Mouse (Mus musculus) forebrain, embryonic 12.5 days (tissue): ENCODE measurements at regions not wholly inside any gene's neighbourhood (a gene's known extent, or its start where the extent isn't known, plus 50 kb on each side); places are given as distances from the start of the nearest gene placed in this dataset.

ENCODE experiments used
- ATAC-seq: fragments of 200-750 bp; cut with Nextera tagmentation; 2 replicates; pipeline ENCODE4 v1.8.0; 2017; ENCODE audit warnings: moderate TSS enrichment; ENCODE audit not compliant: low FRiP score
- H3K27ac ChIP-seq: fragments of 300-500 bp; sonication (generic); 2 replicates; pipeline ENCODE4 v1.5.1; 2016; ENCODE audit warnings: mild to moderate bottlenecking
- H3K27me3 ChIP-seq: fragments of 300-500 bp; sonication (generic); 2 replicates; pipeline ENCODE4 v1.6.1; 2016; ENCODE audit warnings: mild to moderate bottlenecking
- H3K36me3 ChIP-seq: fragments of 300-500 bp; sonication (generic); replicated peaks from 2 replicates; pipeline ENCODE4 v1.6.1; 2016; ENCODE audit warnings: mild to moderate bottlenecking
- H3K4me1 ChIP-seq: fragments of 300-500 bp; sonication (generic); 2 replicates; pipeline ENCODE4 v1.6.1; 2016
- H3K4me2 ChIP-seq: fragments of 300-500 bp; sonication (generic); 2 replicates; pipeline ENCODE4 v1.6.1; 2016; ENCODE audit warnings: mild to moderate bottlenecking, moderate library complexity
- H3K4me3 ChIP-seq: fragments of 300-500 bp; sonication (generic); replicated peaks from 2 replicates; pipeline ENCODE4 v1.5.1; 2016; ENCODE audit warnings: mild to moderate bottlenecking
- H3K9ac ChIP-seq: fragments of 300-500 bp; sonication (generic); 2 replicates; pipeline ENCODE4 v1.6.1; 2016; ENCODE audit warnings: mild to moderate bottlenecking
- H3K9me3 ChIP-seq: fragments of 300-500 bp; sonication (generic); 2 replicates; pipeline ENCODE4 v1.6.1; 2016
- WGBS: fragments of 180-500 bp; shearing (Covaris S2); methylation state at CpG from one replicate; pipeline ENCODE4 v1.1.7; 2016; 5-methylcytosine and 5-hydroxymethylcytosine counted together

GRCm38 (mm10) chr3:129386522-129386921 lies 54.0 kb upstream of the Enpep start:
- H3K9ac ChIP-seq = no peak overlapping the region
- 0 out of 2 replicates have a peak overlapping the region, but pooled peaks have one; percentile 13 for H3K27ac ChIP-seq
- H3K9me3 ChIP-seq = no peaks in the 10 kb centered on the region
- H3K27me3 ChIP-seq = no peaks in the 10 kb centered on the region
- no peak; the same call in 1 of the 2 replicates for ATAC-seq
- 32% methylated on average over 7 of the region's 7 CpGs for WGBS
- H3K4me2 ChIP-seq = no peak overlapping the region
- H3K36me3 ChIP-seq = no peaks in the 10 kb centered on the region
- H3K4me3 ChIP-seq = no peak overlapping the region
- peaks cover 8% of the 10 kb centered on the region for H3K4me1 ChIP-seq

DNA sequence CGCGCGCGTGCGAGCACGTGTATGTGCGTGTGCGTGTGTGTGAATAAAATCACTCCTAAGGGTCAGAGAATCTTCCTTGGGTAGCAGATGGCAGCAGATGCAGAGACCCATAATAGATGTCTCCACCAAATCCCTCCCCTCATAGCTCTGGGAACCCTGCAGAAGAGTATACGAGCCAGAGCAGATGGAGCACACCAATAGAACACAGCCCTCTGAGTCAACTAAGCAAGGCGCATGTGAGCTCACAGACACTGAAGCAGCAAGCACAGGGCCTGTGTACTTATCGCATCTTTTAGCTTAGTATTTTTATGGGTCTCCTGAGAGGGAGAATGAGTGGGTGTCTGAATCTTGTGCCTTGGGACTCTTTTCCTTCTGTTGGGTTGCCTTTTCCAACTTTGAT lies 58.0 kb upstream of the Enpep start:
- Histone ChIP-seq H3K4me2 (no peak overlapping the region), H3K4me1 (peaks cover 8% of the 10 kb centered on the region), H3K9me3 (peaks cover 3% of the 10 kb centered on the region; the same call in 1 of the 2 replicates), H3K27me3 (no peaks in the 10 kb centered on the region), H3K36me3 (no peaks in the 10 kb centered on the region), H3K9ac (no peak overlapping the region), H3K27ac (no peak overlapping the region), H3K4me3 (no peak overlapping the region)
- no peak for ATAC-seq
- whole genome bisulfite sequencing = 94% methylated on average over 11 of the region's 11 CpGs

- WGBS = 66% methylated on average over 14 of the region's 14 CpGs
- Histone ChIP-seq H3K4me1 (no peaks in the 10 kb centered on the region; the same call in 1 of the 2 replicates), H3K4me2 (no peak overlapping the region), H3K4me3 (no peak overlapping the region), H3K9ac (no peak overlapping the region), H3K36me3 (no peaks in the 10 kb centered on the region), H3K27ac (no peak overlapping the region), H3K27me3 (no peaks in the 10 kb centered on the region), H3K9me3 (peaks cover 3% of the 10 kb centered on the region; the same call in 1 of the 2 replicates)
- no peak for ATAC-seq
Observed at GRCm38 (mm10) chr3:129391888-129392813, 59.6 kb upstream of the Enpep start.

DNA sequence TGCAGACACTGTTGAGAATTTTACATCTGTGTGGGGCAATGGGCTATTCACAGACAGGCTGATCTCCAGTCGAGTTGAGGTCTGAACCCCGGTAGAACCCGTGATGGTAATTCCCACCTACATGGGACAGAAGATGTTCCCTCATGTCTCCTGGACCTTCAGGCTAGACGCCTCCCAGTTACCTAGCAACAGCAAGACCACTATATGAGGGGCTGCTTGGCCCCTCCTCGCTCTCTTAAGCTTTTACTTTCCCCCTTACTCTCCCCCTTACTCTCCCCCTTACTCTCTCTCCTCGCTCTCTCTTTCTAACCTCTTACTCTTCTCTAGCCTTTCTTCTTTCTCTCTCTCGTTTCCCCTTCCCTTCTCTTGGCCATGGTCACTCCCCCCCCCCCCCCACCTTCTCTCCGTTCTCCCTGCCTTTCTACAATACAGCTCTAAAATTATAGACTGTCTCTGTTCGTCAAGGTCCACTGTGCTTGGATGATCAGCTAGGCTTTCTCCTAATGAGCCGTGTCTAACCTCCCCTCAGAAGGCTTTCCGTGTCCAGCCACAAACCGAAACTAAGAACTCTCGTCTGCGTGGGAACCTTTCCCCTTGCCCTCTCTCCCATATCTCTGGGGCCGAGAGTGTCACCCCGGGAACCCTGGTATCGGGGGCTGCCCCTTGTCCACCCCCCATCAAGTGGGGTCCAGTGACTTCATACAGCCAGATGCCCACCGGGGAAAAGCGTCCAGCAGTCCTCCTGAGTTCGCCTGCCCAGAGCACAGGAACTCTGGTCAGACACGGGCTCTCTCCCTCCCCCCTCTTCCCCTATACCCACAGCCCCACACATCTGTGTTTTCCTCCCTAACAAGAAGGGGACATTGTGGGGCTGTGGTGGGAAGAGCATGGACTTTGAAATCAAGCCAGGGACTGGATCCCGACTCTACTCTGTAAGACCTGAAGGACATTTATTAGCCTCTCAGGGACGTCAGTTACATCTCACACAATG lies 60.6 kb upstream of the Enpep start:
- Histone ChIP-seq H3K4me1 (no peaks in the 10 kb centered on the region; the same call in 1 of the 2 replicates), H3K9me3 (peaks cover 3% of the 10 kb centered on the region; the same call in 1 of the 2 replicates), H3K9ac (no peak overlapping the region), H3K4me2 (no peak overlapping the region), H3K27me3 (no peaks in the 10 kb centered on the region), H3K36me3 (no peaks in the 10 kb centered on the region), H3K4me3 (no peak overlapping the region), H3K27ac (no peak overlapping the region)
- 82% methylated on average over 23 of the region's 23 CpGs for WGBS
- no peak for ATAC-seq

GRCm38 (mm10) chr3:129397481-129397880 lies 65.0 kb upstream of the Enpep start:
- no peak for ATAC-seq
- H3K27ac ChIP-seq = no peak overlapping the region
- H3K9me3 ChIP-seq = peaks cover 3% of the 10 kb centered on the region; the same call in 1 of the 2 replicates
- no peaks in the 10 kb centered on the region for H3K36me3 ChIP-seq
- 75% methylated on average over 4 of the region's 4 CpGs for WGBS
- H3K9ac ChIP-seq = no peak overlapping the region
- H3K4me2 ChIP-seq = no peak overlapping the region
- H3K4me3 ChIP-seq = no peak overlapping the region
- H3K4me1 ChIP-seq = no peaks in the 10 kb centered on the region; the same call in 1 of the 2 replicates
- no peaks in the 10 kb centered on the region for H3K27me3 ChIP-seq

DNA sequence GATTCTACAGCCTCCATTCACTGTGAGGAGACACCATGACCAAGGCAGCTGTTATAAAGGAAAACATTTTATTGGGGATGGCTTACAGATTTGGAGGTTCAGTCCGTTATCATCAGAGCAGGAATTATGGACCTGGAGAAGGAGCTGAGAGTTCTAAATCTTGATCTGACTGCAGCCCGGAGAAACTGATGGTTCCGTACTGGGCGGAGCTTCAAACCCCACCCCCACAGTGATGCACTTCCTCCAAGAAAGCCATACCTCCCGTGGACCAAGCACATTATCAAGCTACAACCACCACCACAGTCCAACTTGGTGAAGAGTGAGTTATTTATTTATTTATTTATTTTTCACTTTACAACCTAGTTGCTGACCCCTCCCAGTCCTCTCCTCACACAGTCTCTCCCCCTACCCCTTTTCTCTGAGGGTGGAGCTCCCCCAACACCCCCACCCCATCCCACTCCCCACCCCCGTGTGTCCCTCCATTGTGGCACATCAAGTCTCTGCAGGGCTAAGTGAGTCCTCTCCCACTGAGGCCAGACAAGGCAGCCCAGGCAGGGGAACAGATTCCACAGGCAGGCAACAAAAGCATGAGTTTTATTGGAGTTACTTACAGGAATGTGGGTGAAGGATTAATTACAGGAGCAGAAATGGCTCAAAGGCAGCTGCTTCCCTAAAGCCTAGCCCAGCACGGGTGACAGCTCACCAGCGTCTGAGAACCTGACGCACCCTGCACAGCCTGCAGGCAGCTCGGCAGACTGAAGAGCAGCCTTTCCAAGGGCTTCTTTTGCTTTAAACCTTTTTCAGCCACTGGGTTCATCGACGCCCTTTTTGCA lies 67.8 kb upstream of the Enpep start:
- Histone ChIP-seq H3K4me1 (no peaks in the 10 kb centered on the region), H3K36me3 (no peaks in the 10 kb centered on the region), H3K4me2 (no peak overlapping the region), H3K4me3 (no peak overlapping the region), H3K27me3 (no peaks in the 10 kb centered on the region), H3K9me3 (no peaks in the 10 kb centered on the region), H3K27ac (no peak overlapping the region), H3K9ac (no peak overlapping the region)
- ATAC-seq = 0 out of 2 replicates have a peak, but pooled peaks have one; percentile 49
- 63% methylated on average over 12 of the region's 12 CpGs for WGBS

DNA sequence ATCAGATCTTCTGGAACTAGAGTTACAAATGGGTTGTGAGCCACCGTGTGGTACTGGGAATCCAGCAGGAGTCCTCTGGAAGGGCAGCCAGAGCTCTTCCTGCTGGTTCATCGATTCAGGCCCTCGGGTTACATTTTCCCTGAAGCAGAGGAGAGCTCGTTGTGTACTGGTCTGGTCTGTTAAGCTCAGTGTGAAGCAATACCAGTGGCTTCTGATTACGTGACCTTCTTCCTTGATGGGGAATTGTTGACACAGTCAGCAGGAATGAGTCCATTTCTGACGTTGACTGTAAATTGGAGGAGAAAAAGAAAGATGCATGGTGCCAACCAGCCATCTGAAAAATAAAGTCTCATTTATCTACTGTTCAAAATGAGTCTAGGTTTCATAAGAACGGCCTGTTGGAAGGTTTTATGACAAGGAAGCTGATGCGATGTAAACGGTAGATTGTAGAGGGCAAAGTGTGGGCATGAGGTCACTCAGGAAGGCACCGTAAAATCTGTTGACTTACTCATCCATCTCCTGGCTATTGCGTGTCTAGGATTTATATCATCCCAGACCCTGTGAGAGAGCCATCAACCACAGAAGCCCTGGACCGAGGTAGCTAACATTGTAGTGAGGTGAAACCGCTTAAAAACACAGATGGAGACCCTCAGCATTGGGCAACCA lies 79.0 kb upstream of the Enpep start:
- no peak for ATAC-seq
- Histone ChIP-seq H3K36me3 (no peaks in the 10 kb centered on the region), H3K27ac (no peak overlapping the region), H3K9me3 (no peaks in the 10 kb centered on the region), H3K4me3 (no peak overlapping the region), H3K27me3 (no peaks in the 10 kb centered on the region), H3K4me1 (no peaks in the 10 kb centered on the region), H3K9ac (no peak overlapping the region), H3K4me2 (no peak overlapping the region)
- 88% methylated on average over 13 of the region's 13 CpGs for WGBS

GRCm38 (mm10) chr3:129412126-129412960 lies 79.8 kb upstream of the Enpep start:
- Histone ChIP-seq H3K36me3 (no peaks in the 10 kb centered on the region), H3K4me1 (no peaks in the 10 kb centered on the region), H3K27ac (no peak overlapping the region), H3K4me3 (no peak overlapping the region), H3K27me3 (no peaks in the 10 kb centered on the region), H3K9me3 (no peaks in the 10 kb centered on the region), H3K4me2 (no peak overlapping the region), H3K9ac (no peak overlapping the region)
- no peak for ATAC-seq
- 76% methylated on average over 11 of the region's 11 CpGs for WGBS

- no peaks in the 10 kb centered on the region for H3K27me3 ChIP-seq
- H3K4me3 ChIP-seq = no peak overlapping the region
- H3K36me3 ChIP-seq = no peaks in the 10 kb centered on the region
- H3K4me1 ChIP-seq = no peaks in the 10 kb centered on the region
- ATAC-seq = no peak
- no peak overlapping the region for H3K9ac ChIP-seq
- H3K27ac ChIP-seq = no peak overlapping the region
- no peaks in the 10 kb centered on the region for H3K9me3 ChIP-seq
- H3K4me2 ChIP-seq = no peak overlapping the region
- WGBS = 84% methylated on average over 8 of the region's 8 CpGs
Observed at GRCm38 (mm10) chr3:129412961-129413246, 80.4 kb upstream of the Enpep start.

- H3K27me3 ChIP-seq = no peaks in the 10 kb centered on the region
- H3K4me3 ChIP-seq = no peak overlapping the region
- H3K36me3 ChIP-seq = no peaks in the 10 kb centered on the region
- ATAC-seq = no peak
- no peaks in the 10 kb centered on the region for H3K4me1 ChIP-seq
- WGBS = 86% methylated on average over 5 of the region's 5 CpGs
- H3K4me2 ChIP-seq = no peak overlapping the region
- H3K9me3 ChIP-seq = no peaks in the 10 kb centered on the region
- no peak overlapping the region for H3K27ac ChIP-seq
- H3K9ac ChIP-seq = no peak overlapping the region
Observed at GRCm38 (mm10) chr3:129415656-129416055, 83.1 kb upstream of the Enpep start.

- H3K36me3 ChIP-seq = no peaks in the 10 kb centered on the region
- H3K4me1 ChIP-seq = no peaks in the 10 kb centered on the region
- ATAC-seq = no peak
- no peak overlapping the region for H3K9ac ChIP-seq
- H3K9me3 ChIP-seq = no peaks in the 10 kb centered on the region
- H3K4me2 ChIP-seq = no peak overlapping the region
- no peak overlapping the region for H3K4me3 ChIP-seq
- no peak overlapping the region for H3K27ac ChIP-seq
- no peaks in the 10 kb centered on the region for H3K27me3 ChIP-seq
- WGBS = 66% methylated on average over 9 of the region's 9 CpGs
Observed at GRCm38 (mm10) chr3:129416337-129416736, 83.8 kb upstream of the Enpep start.
